Mouse (Mus musculus) monocyte, adult 5-6 weeks (primary cell): ENCODE measurements around the gene Cttnbp2nl. TPM values are rescaled to one million over a fixed set of nuclear protein-coding genes. Genes with fewer than 3 reads are reported as not detected.

ENCODE experiments used
- ATAC-seq: fragments of 153-309, 156-312 bp; replicated peaks from 2 replicates; pipeline ENCODE4 v1.8.0; 2017; ENCODE audit warnings: mild to moderate bottlenecking; ENCODE audit not compliant: low TSS enrichment, insufficient number of reproducible peaks, severe bottlenecking, poor library complexity, low FRiP score
- total RNA-seq: library from RNA; stranded (forward); fragments of 200-1000, 200-491, 200-594 nt; gene quantifications from 3 replicates; pipeline ENCODE4 v1.2.3, GENCODE M21; 2017

Cttnbp2nl gene
- total RNA-seq = 0.19 to 0.53 TPM in 2 of 3 replicates, not detected in the other

- peak; percentile 91 for ATAC-seq
Measured at GRCm38 (mm10) chr3:105052937-105053697, at the start of gene Cttnbp2nl. Gene Cttnbp2nl (minus strand): TSS chr3:105053146.

- no peak for ATAC-seq
Measured at GRCm38 (mm10) chr3:105100270-105100589, 47.3 kb upstream of the Cttnbp2nl start.

- ATAC-seq = no peak
Measured at GRCm38 (mm10) chr3:105099526-105100269, 46.8 kb upstream of the Cttnbp2nl start.

DNA sequence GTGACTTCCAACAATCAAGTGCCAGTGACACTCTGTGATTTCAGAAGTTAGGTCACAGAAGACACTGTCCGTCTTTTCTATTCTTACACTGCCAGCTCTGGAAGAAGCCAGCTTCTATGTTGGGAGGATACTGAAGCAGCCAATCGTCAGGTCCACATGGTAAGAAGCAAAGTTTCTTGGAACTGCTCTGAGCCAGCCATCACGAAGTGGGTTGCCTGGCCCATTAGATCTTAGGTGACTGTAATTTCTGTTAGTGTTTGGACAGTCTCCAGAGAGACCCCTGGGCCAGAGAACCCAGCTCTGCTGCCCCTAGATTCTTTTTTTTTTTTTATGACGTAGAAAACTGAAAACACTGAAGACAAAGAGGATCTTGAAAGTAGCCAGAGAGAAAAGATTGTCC lies 44.6 kb upstream of the Cttnbp2nl start:
- no peak for ATAC-seq

GRCm38 (mm10) chr3:105095026-105095425 lies 42.1 kb upstream of the Cttnbp2nl start:
- ATAC-seq = no peak

DNA sequence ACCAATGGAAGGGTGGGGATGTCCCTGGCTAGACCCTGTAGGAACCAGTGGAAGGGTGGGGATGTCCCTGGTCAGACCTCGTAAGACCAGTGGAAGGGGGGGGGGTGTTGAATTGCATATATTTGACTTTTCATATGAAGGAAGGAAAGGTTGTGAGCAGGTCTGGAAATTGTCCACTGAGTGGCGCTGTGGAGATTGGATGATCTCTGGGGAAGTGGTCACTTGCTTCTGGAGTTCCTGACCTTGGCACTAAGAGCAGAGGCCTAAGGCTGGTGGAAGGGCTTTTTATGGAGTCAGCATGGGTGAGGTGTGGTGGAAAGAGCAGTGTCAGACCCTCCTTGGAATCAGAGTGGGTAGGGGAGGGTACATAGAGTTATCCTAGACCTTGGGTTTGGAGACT lies 41.5 kb upstream of the Cttnbp2nl start:
- ATAC-seq = no peak

- ATAC-seq = no peak
Measured at GRCm38 (mm10) chr3:105092721-105093505, 40.0 kb upstream of the Cttnbp2nl start.

DNA sequence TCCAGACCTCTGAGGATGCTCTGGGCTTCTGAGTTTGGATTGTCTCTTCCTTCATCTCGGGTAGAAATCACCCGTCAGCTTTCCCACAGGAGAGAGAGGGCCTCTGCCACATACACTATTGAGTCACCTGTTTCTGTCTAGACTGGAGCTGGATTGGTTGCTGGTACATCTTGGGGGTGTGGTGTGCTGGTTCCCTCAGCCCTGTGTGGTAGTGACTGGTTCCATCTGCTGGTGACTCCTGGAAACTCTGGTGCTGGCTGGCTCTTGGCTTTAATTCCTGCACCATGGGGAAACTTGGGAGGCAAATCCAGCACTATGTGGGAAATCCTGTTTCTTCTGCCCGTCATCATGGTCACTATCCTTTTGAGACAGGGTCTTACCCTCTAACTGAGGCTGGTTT lies 38.0 kb upstream of the Cttnbp2nl start:
- no peak for ATAC-seq

DNA sequence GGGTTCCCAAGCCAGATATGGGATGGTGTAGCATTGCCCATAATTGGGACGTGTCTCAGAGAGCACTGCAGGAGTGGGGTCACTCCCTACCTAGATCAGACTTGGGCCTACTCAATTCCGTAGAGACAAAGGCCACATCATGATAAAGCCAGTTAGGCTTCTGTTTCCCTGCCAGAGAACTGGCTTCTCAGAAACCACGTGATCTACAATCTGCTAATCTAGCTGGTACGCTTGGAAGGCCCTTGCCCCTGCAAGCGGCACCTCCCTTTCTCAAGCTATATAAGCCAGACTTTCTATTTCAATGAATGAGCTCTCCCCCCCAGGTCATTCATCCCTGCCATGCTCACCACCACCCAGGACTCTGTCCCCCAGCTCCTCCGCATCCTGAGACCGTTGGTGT lies 37.2 kb upstream of the Cttnbp2nl start:
- no peak for ATAC-seq

GRCm38 (mm10) chr3:105088638-105089037 lies 35.7 kb upstream of the Cttnbp2nl start:
- ATAC-seq = no peak

GRCm38 (mm10) chr3:105087344-105087743 lies 34.4 kb upstream of the Cttnbp2nl start:
- ATAC-seq = no peak

GRCm38 (mm10) chr3:105078231-105078826 lies 25.4 kb upstream of the Cttnbp2nl start:
- no peak for ATAC-seq

DNA sequence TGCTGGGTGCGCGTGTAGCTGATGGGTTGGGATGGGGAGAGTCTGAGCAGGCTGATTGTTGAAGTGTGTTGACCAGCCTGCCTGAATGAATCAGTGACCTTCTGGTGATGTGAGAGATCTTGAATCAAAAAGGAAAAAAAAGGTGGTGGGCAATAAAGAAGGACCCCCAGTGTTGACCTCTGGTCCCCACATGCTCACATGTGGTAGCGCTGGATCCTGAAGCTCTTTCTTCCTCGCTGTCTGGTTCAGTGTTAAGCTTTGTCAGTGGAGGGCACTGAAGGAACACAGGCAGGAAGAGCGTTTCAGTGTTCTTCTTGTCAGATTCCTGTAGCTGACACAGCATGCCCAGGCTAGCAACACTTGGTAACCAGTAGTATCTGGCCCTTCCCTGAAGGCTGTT lies 22.9 kb upstream of the Cttnbp2nl start:
- ATAC-seq = no peak

- no peak for ATAC-seq
Measured at GRCm38 (mm10) chr3:105072536-105072935, 19.6 kb upstream of the Cttnbp2nl start.

- no peak for ATAC-seq
Measured at GRCm38 (mm10) chr3:105071251-105071650, 18.3 kb upstream of the Cttnbp2nl start.

GRCm38 (mm10) chr3:105070553-105070952 lies 17.6 kb upstream of the Cttnbp2nl start:
- ATAC-seq = no peak

DNA sequence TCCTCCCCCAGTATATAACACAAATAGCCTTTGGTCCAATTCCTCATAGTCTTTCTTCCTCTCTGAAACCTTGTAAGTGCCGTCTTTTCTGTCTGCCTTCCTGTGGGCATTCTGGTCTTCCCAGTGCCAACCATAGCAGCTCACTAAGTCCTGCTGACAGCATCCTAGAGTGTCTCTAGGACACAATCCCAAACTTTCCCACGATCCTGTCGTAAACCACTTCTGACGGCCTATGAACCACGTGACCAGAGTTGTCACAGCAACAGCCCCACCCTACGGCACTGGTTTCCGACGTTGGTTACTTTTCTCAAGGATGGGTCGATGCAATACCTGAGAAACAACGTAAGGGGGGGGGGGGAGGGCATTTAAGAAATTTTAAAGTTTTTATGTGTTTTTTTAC lies 13.6 kb upstream of the Cttnbp2nl start, which contains the start of gene 4930564D02Rik:
4930564D02Rik (plus strand) TSS at position 301 of the 400 bp plus-strand sequence.
- ATAC-seq = no peak

DNA sequence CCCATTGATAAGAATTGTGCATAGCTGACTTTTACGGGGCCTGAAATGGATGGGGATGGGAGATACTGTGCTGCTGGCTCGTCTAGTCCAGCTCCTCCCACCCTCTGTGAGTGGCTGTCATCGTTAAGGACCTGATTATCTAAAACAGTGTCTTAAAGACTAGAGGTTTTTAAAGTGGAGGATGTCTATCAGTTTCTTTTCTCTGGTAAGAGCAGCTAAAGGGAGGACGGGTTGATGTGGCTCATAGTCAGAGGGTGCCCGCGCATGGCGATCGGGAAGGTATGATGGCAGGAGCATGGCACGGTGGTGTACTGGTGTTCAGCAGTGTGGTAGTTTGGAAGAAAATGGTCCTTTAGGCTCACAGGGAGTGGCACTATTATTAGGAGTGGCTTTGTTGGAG lies 9.7 kb upstream of the Cttnbp2nl start:
- no peak for ATAC-seq

DNA sequence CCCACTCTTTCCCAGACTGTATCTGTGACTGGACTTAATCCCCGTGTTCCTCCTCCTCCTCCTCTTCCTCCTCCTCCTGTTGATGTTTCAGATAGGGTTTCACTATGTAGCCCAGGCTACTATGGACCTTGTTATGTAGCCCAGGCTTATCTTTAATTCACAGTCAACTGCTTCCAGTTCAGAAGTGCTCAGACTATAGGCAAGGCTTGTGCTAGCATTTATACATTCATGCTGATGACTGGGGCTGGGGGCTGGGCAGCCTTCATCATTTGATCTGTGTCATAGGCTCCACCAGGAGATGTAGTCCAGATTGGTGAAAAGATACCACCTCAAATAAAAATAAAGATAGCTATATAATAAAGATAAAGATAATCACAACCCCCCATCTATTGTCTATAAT lies 9.0 kb upstream of the Cttnbp2nl start:
- ATAC-seq = no peak
